Mouse (Mus musculus) cortical plate, adult 2 months (tissue): ENCODE data around the gene Rnf223.

ENCODE experiments used
- CTCF ChIP-seq: fragments of 200-500 bp; IDR thresholded peaks from 2 replicates; pipeline ENCODE4 v1.5.1; 2011; ENCODE audit warnings: mild to moderate bottlenecking, control low read depth, low read length; ENCODE audit not compliant: insufficient read depth; ENCODE audit errors: extremely low read depth
- POLR2A ChIP-seq: fragments of 200-500 bp; IDR thresholded peaks from 2 replicates; pipeline ENCODE4 v1.6.1; 2011; ENCODE audit warnings: mild to moderate bottlenecking, low read length, control low read depth; ENCODE audit not compliant: insufficient read depth; ENCODE audit errors: extremely low read depth

GRCm38 (mm10) chr4:156108606-156109546 is 21.4 kb upstream of the Rnf223 start:
- TF ChIP-seq CTCF: no peak
- TF ChIP-seq POLR2A: no peak
